Mouse (Mus musculus): ENCODE data around the gene Traf3. TPM values are rescaled to one million over a fixed set of nuclear protein-coding genes. Genes with fewer than 3 reads are reported as not detected.

Traf3 gene
- polyA plus RNA-seq, 1 experiment from 2014 or later: 22.0 TPM

DNA sequence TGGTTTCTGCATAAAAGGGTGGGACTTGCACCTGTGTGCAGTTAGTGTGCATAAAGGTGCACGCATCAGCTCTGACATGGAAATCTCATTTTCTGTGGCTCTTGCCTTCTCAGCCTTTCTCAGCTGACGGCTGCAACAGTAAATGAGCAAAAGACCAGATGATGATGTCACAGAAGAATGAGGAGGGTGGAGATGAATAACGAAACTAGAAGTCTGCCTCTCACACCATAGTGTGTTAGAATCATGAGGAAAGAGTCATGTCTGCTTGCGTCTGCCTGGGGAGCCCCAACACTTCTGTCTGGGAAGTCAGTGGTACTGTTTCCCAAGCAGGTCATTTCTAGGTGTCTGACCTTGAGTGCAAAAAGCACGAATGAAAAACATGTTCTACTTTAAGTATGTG is 15.7 kb downstream of the Traf3 start:
- no peak for DNase-seq
- ATAC-seq (ENCODE audit: low FRiP score, low TSS enrichment): no peak
- no peaks in the 10 kb centered on the region for H3K36me3 ChIP-seq (ENCODE audit: control insufficient read depth, insufficient read depth, low read length)
- no peaks in the 10 kb centered on the region for H3K4me1 ChIP-seq (ENCODE audit: control insufficient read depth, insufficient read depth, low read length)
- H3K4me2 ChIP-seq (ENCODE audit: low read length): no peak overlapping the region
- H3K27ac ChIP-seq (replicated peaks; ENCODE audit: low read depth, low read length): no peak overlapping the region
- no peaks in the 10 kb centered on the region for H3K9me3 ChIP-seq (ENCODE audit: control insufficient read depth, low read length)
- no peak overlapping the region for H3K4me3 ChIP-seq (replicated peaks; ENCODE audit: low read depth, low read length)
- WGBS: 87% methylated on average over 5 of the region's 5 CpGs
- H3K9ac ChIP-seq (replicated peaks; ENCODE audit: low read length): no peak overlapping the region
- no peaks in the 10 kb centered on the region for H3K27me3 ChIP-seq (ENCODE audit: control insufficient read depth, insufficient read depth, low read length)

DNA sequence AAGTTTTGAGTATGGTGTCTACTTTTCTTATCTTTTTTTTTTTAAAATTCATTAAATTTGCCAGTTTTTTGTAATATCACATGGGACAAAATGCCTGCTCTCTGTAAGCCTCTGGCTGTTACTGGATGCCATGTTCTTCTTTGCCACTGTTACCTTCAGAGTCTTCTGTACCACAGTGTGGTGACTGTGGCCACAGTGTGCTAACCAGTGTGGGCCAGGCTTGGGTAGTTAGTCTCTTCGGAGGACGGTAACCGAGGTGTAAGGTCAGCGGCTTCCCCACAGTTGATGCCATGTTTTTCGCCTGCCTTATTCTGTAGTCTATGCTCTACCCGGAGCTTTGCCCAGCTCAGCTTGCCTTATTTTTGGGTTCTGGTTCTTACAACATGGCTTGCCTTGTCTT is 16.2 kb downstream of the Traf3 start:
- DNase-seq (no peak), ATAC-seq (ENCODE audit: low FRiP score, low TSS enrichment) (no peak)
- H3K36me3 ChIP-seq (ENCODE audit: control insufficient read depth, insufficient read depth, low read length): no peaks in the 10 kb centered on the region
- no peaks in the 10 kb centered on the region for H3K27me3 ChIP-seq (ENCODE audit: control insufficient read depth, insufficient read depth, low read length)
- H3K4me1 ChIP-seq (ENCODE audit: control insufficient read depth, insufficient read depth, low read length): no peaks in the 10 kb centered on the region
- no peak overlapping the region for H3K4me3 ChIP-seq (replicated peaks; ENCODE audit: low read depth, low read length)
- H3K9ac ChIP-seq (replicated peaks; ENCODE audit: low read length): no peak overlapping the region
- no peak overlapping the region for H3K4me2 ChIP-seq (ENCODE audit: low read length)
- no peak overlapping the region for H3K27ac ChIP-seq (replicated peaks; ENCODE audit: low read depth, low read length)
- H3K9me3 ChIP-seq (ENCODE audit: control insufficient read depth, low read length): no peaks in the 10 kb centered on the region
- WGBS: 96% methylated on average over 6 of the region's 6 CpGs

DNA sequence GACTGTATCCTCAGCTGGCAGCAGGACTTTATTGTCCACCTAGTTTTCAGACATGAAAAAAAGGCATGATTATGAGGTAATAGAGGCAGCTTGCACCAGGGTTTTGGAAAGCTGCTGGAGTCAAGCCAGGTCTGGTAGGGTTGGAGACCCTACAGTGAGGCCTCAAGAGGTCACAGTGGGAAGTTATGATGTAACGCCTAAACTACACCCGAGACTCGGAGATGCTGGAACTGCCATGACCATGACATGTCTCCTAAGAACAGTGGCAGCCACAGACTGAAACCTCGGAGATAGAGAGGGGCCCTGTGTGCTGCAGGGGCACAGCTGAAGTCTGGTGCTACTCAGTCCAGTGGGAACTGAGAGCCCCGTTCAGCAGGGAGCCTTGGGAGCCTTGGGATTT is 18.3 kb downstream of the Traf3 start, which contains the start of gene 4930595D18Rik:
Gene 4930595D18Rik (minus strand): TSS at position 16 of the 400 bp plus-strand sequence.
- 77% methylated on average over 5 of the region's 5 CpGs for WGBS
- H3K4me1 ChIP-seq (ENCODE audit: control insufficient read depth, insufficient read depth, low read length): no peaks in the 10 kb centered on the region
- H3K4me3 ChIP-seq (replicated peaks; ENCODE audit: low read depth, low read length): no peak within 1 kb of the TSS
- H3K4me2 ChIP-seq (ENCODE audit: low read length): no peak within 1 kb of the TSS
- no peak for ATAC-seq (ENCODE audit: low FRiP score, low TSS enrichment)
- no peak within 1 kb of the TSS for H3K27ac ChIP-seq (replicated peaks; ENCODE audit: low read depth, low read length)
- no peaks in the 10 kb centered on the region for H3K36me3 ChIP-seq (ENCODE audit: control insufficient read depth, insufficient read depth, low read length)
- DNase-seq: no peak
- H3K9me3 ChIP-seq (ENCODE audit: control insufficient read depth, low read length): no peaks in the 10 kb centered on the region
- H3K27me3 ChIP-seq (ENCODE audit: control insufficient read depth, insufficient read depth, low read length): no peaks in the 10 kb centered on the region
- H3K9ac ChIP-seq (replicated peaks; ENCODE audit: low read length): no peak within 1 kb of the TSS

DNA sequence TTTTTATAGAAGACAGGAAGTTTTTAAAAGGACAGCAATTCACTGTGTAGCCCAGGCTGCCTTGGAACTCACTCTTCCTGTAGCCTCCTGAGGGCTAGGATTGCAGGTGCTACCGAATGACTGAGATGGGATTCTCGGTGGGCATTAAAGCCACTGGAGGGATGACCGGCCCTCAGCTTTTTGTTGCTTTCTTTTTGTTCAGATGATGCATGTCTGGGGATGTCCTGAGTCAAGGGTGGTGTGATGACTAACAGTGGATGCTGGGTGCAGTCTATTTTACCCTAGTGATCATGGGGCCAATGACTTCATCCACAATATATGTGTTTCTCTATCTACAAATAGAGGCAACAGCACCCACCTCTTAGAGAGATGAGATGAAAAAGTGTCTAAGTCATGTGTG is 20.8 kb downstream of the Traf3 start:
- 95% methylated on average over 3 of the region's 3 CpGs for WGBS
- no peak for DNase-seq
- Histone ChIP-seq H3K27me3 (ENCODE audit: control insufficient read depth, insufficient read depth, low read length) (no peaks in the 10 kb centered on the region), H3K9me3 (ENCODE audit: control insufficient read depth, low read length) (no peaks in the 10 kb centered on the region), H3K4me1 (ENCODE audit: control insufficient read depth, insufficient read depth, low read length) (no peaks in the 10 kb centered on the region), H3K9ac (replicated peaks; ENCODE audit: low read length) (no peak overlapping the region), H3K4me2 (ENCODE audit: low read length) (no peak overlapping the region), H3K4me3 (replicated peaks; ENCODE audit: low read depth, low read length) (no peak overlapping the region), H3K27ac (replicated peaks; ENCODE audit: low read depth, low read length) (no peak overlapping the region), H3K36me3 (ENCODE audit: control insufficient read depth, insufficient read depth, low read length) (no peaks in the 10 kb centered on the region)
- ATAC-seq (ENCODE audit: low FRiP score, low TSS enrichment): no peak

GRCm38 (mm10) chr12:111188295-111188694 is 22.1 kb downstream of the Traf3 start:
- no peak overlapping the region for H3K4me2 ChIP-seq (ENCODE audit: low read length)
- no peak overlapping the region for H3K9ac ChIP-seq (replicated peaks; ENCODE audit: low read length)
- DNase-seq: no peak
- no peaks in the 10 kb centered on the region for H3K9me3 ChIP-seq (ENCODE audit: control insufficient read depth, low read length)
- WGBS: 97% methylated on average over 4 of the region's 4 CpGs
- no peak overlapping the region for H3K27ac ChIP-seq (replicated peaks; ENCODE audit: low read depth, low read length)
- ATAC-seq (ENCODE audit: low FRiP score, low TSS enrichment): no peak
- no peak overlapping the region for H3K4me3 ChIP-seq (replicated peaks; ENCODE audit: low read depth, low read length)
- H3K4me1 ChIP-seq (ENCODE audit: control insufficient read depth, insufficient read depth, low read length): peaks cover 5% of the 10 kb centered on the region
- H3K36me3 ChIP-seq (ENCODE audit: control insufficient read depth, insufficient read depth, low read length): no peaks in the 10 kb centered on the region
- no peaks in the 10 kb centered on the region for H3K27me3 ChIP-seq (ENCODE audit: control insufficient read depth, insufficient read depth, low read length)

DNA sequence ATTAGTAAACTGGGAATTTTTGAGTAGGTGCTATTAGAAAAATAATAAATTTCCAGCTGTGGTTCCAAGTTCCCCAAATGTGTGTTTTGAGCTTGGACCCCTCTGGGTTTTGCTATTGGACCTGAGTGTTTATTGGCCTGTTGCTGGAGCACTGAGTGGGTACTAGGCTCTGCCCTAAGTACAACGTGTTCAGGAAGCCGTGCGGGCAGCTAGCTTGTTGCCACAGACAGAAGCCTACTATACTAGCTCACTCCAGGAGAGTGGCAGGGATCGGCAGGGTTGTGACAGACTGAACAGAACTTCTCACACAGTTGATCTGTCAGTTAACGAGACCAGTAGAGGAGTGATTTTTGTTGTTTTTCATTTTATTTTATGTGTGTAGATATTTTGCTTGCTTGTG is 24.2 kb downstream of the Traf3 start:
- Histone ChIP-seq H3K4me1 (ENCODE audit: control insufficient read depth, insufficient read depth, low read length) (peaks cover 10% of the 10 kb centered on the region), H3K27me3 (ENCODE audit: control insufficient read depth, insufficient read depth, low read length) (no peaks in the 10 kb centered on the region), H3K9me3 (ENCODE audit: control insufficient read depth, low read length) (no peaks in the 10 kb centered on the region), H3K4me2 (ENCODE audit: low read length) (no peak overlapping the region), H3K27ac (replicated peaks; ENCODE audit: low read depth, low read length) (no peak overlapping the region), H3K4me3 (replicated peaks; ENCODE audit: low read depth, low read length) (no peak overlapping the region), H3K36me3 (ENCODE audit: control insufficient read depth, insufficient read depth, low read length) (no peaks in the 10 kb centered on the region), H3K9ac (replicated peaks; ENCODE audit: low read length) (no peak overlapping the region)
- WGBS: 94% methylated on average over 5 of the region's 5 CpGs
- ATAC-seq (ENCODE audit: low FRiP score, low TSS enrichment) (no peak), DNase-seq (no peak)

- Histone ChIP-seq H3K4me1 (ENCODE audit: control insufficient read depth, insufficient read depth, low read length) (peaks cover 10% of the 10 kb centered on the region), H3K4me3 (replicated peaks; ENCODE audit: low read depth, low read length) (no peak overlapping the region), H3K27ac (replicated peaks; ENCODE audit: low read depth, low read length) (no peak overlapping the region), H3K9ac (replicated peaks; ENCODE audit: low read length) (no peak overlapping the region), H3K9me3 (ENCODE audit: control insufficient read depth, low read length) (no peaks in the 10 kb centered on the region), H3K4me2 (ENCODE audit: low read length) (no peak overlapping the region), H3K36me3 (ENCODE audit: control insufficient read depth, insufficient read depth, low read length) (no peaks in the 10 kb centered on the region), H3K27me3 (ENCODE audit: control insufficient read depth, insufficient read depth, low read length) (no peaks in the 10 kb centered on the region)
- DNase-seq: no peak
- 60% methylated on average over 2 of the region's 2 CpGs for WGBS
- ATAC-seq (ENCODE audit: low FRiP score, low TSS enrichment): no peak
Measured at GRCm38 (mm10) chr12:111190891-111191290, 24.7 kb downstream of the Traf3 start.

DNA sequence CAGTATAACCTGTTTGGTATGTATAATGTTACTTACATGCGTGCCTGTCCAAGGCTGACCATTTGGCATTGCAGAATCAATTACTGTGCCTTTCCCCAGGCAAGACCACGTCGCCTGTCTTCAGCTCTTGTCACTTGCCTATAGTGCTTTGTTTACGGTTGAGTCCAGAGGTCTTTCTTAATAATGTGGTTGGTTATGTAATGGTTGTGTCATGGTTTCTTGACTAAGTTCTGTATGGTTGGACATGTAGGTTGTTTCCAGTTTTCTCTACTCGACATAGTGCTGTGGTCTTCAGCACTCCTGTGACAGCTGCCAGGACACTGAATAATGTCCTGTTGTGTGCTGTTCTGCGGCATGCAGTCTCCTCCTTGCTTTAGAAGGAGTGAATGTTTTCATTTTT is 26.6 kb downstream of the Traf3 start:
- WGBS: 78% methylated on average over 6 of the region's 6 CpGs
- peaks cover 10% of the 10 kb centered on the region for H3K4me1 ChIP-seq (ENCODE audit: control insufficient read depth, insufficient read depth, low read length)
- no peak overlapping the region for H3K27ac ChIP-seq (replicated peaks; ENCODE audit: low read depth, low read length)
- H3K4me3 ChIP-seq (replicated peaks; ENCODE audit: low read depth, low read length): no peak overlapping the region
- ATAC-seq (ENCODE audit: low FRiP score, low TSS enrichment) (no peak), DNase-seq (no peak)
- no peaks in the 10 kb centered on the region for H3K27me3 ChIP-seq (ENCODE audit: control insufficient read depth, insufficient read depth, low read length)
- H3K4me2 ChIP-seq (ENCODE audit: low read length): no peak overlapping the region
- H3K9ac ChIP-seq (replicated peaks; ENCODE audit: low read length): no peak overlapping the region
- H3K36me3 ChIP-seq (ENCODE audit: control insufficient read depth, insufficient read depth, low read length): no peaks in the 10 kb centered on the region
- H3K9me3 ChIP-seq (ENCODE audit: control insufficient read depth, low read length): no peaks in the 10 kb centered on the region

- Histone ChIP-seq H3K4me2 (ENCODE audit: low read length) (no peak overlapping the region), H3K9me3 (ENCODE audit: control insufficient read depth, low read length) (no peaks in the 10 kb centered on the region), H3K4me3 (replicated peaks; ENCODE audit: low read depth, low read length) (no peak overlapping the region), H3K27me3 (ENCODE audit: control insufficient read depth, insufficient read depth, low read length) (no peaks in the 10 kb centered on the region), H3K36me3 (ENCODE audit: control insufficient read depth, insufficient read depth, low read length) (no peaks in the 10 kb centered on the region), H3K9ac (replicated peaks; ENCODE audit: low read length) (no peak overlapping the region), H3K27ac (replicated peaks; ENCODE audit: low read depth, low read length) (no peak overlapping the region), H3K4me1 (ENCODE audit: control insufficient read depth, insufficient read depth, low read length) (peaks cover 10% of the 10 kb centered on the region)
- ATAC-seq (ENCODE audit: low FRiP score, low TSS enrichment): no peak
- DNase-seq: no peak
- WGBS: 78% methylated on average over 9 of the region's 9 CpGs
Measured at GRCm38 (mm10) chr12:111193331-111193730, 27.2 kb downstream of the Traf3 start.
